Mouse (Mus musculus) brain, embryonic 14.5 days (tissue): ENCODE measurements around the gene Igfals.

Experiments
- CTCF ChIP-seq: fragments of 200-500 bp; IDR thresholded peaks from 2 replicates; pipeline ENCODE4 v1.5.1; 2012; ENCODE audit warnings: inconsistent platforms, mild to moderate bottlenecking, moderate library complexity, borderline replicate concordance; ENCODE audit not compliant: insufficient read depth, insufficient read length; ENCODE audit errors: extremely low read depth
- POLR2A ChIP-seq: fragments of 200-500 bp; IDR thresholded peaks from 2 replicates; pipeline ENCODE4 v1.6.1; 2012; ENCODE audit warnings: mild to moderate bottlenecking, inconsistent platforms, borderline replicate concordance; ENCODE audit not compliant: poor library complexity, insufficient read depth, insufficient read length, severe bottlenecking; ENCODE audit errors: extremely low read depth

GRCm38 (mm10) chr17:24874405-24874745 is 8.6 kb downstream of the Igfals start:
- no peak for TF ChIP-seq CTCF
- TF ChIP-seq POLR2A = no peak
